Mouse (Mus musculus): ENCODE measurements around the gene Gm21981.

DNA sequence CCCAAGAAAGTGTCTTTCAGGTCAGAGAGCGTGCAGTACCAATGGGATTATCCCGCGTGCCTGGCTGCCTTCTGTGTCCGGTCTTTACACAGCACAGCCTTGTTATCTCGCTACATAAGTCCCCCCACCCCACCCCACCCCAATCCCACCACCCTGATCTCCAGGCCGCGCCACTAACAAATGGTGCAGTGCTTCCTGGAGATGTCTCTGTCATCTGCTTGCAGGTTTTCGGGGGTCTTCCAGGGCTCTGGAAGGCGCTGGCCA lies 6.0 kb downstream of the Gm21981 start, which contains the start of gene Tomm6:
- TF ChIP-seq EP300 (IDR thresholded peaks at IDR 0.05; ENCODE audit: low read depth) (no peak), CTCF (IDR thresholded peaks at IDR 0.05; ENCODE audit: low read depth) (no peak)

Data from heart, postnatal 0 days (tissue).